Mouse (Mus musculus) lung, adult 18-20 months (tissue): ENCODE results near the gene Hsf2bp.
A peak's percentile ranks its signal among the peaks of the same experiment; 100 is the strongest.

Experiments used
- DNase-seq, 2 experiments: peaks; one replicate each; pipeline ENCODE4 v3.0.0; 2022; ENCODE audit warnings: mixed read lengths in 2 of 2

The Hsf2bp gene

DNA sequence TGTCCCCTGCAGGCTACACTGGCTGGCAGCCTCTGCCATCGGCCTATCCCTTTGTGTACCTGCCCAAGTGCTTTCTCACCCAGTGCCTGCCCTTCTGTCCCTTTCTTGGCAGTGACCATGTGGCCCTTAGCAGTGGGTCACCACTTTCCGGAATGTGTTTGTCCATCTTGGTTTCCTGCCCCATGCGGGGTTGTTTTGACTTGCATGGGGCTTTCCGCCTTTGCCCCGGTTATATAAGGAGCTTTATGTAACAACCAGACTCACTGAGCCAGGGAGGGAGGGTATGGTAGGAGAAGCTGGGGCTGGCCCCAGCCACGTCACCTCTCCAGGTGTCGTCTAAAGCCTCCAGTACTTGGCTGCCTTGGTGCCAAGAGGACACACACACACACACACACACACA is 132.1 kb downstream of the Hsf2bp start:
- DNase-seq: peak; percentile 83 to 90

- DNase-seq: peak; percentile 41 to 46
Observed at GRCm38 (mm10) chr17:31902630-31903198, 133.4 kb downstream of the Hsf2bp start.

GRCm38 (mm10) chr17:31901461-31902204 is 134.5 kb downstream of the Hsf2bp start:
- peak; percentile 80 to 85 for DNase-seq

- DNase-seq: no peak
Observed at GRCm38 (mm10) chr17:31898941-31899340, 137.2 kb downstream of the Hsf2bp start.

- DNase-seq: peak; percentile 91 to 94
Observed at GRCm38 (mm10) chr17:31897186-31897793, 138.9 kb downstream of the Hsf2bp start.

DNA sequence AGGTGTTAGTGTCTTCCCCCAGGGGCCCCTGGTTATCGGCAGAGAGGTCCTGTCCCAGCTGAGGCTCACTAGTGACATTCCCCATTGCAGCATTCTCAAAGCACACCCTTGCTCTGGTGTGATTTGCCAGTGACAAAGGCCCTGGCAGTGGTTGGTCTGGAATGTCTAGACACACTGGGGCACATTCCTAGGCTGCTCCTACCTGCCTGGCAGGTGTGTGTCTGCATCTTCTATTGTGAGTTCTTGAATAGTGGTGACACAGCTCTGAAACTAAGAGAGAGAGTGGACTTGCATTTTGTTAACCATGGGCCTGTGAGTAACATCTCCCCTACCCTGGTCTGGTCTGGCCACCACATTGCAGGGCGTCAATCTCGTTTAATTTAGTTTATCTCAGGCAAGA is 139.4 kb downstream of the Hsf2bp start:
- peak; percentile 58 to 71 for DNase-seq

- peak in 1 of 2 experiments; percentile 2 for DNase-seq
Observed at GRCm38 (mm10) chr17:31896311-31896710, 139.8 kb downstream of the Hsf2bp start.
